8 mouse cellular contexts compared by ENCODE assay signal in genomic region chr17:35776811-35777609, GRCm38 (mm10). TPM values are rescaled to one million over a fixed set of nuclear protein-coding genes. Genes with fewer than 3 reads are reported as not detected.
DNase-seq lines count a peak whose midpoint lies in the region; ATAC-seq lines count a peak whose summit lies in the region.

No protein-coding gene starts in this region.

- H3K36me3 ChIP-seq in hindbrain, embryonic 13.5 days = no peaks in the 10 kb centered on the region

- no peak overlapping the region for H3K4me2 ChIP-seq in hindbrain, embryonic 13.5 days

- no peak overlapping the region for H3K4me3 ChIP-seq in hindbrain, embryonic 13.5 days

- ATAC-seq in hindbrain, embryonic 13.5 days (ENCODE audit: low FRiP score) = no peak

- H3K27me3 ChIP-seq in hindbrain, embryonic 13.5 days = no peaks in the 10 kb centered on the region

- 0 out of 2 replicates have a peak overlapping the region, but pooled peaks have one; percentile 8 for H3K27ac ChIP-seq in hindbrain, embryonic 13.5 days

- no peaks in the 10 kb centered on the region for H3K4me1 ChIP-seq in hindbrain, embryonic 13.5 days (replicated peaks)

- H3K9me3 ChIP-seq in hindbrain, embryonic 13.5 days = no peaks in the 10 kb centered on the region

- 58% methylated on average over 13 of the region's 13 CpGs for WGBS in hindbrain, embryonic 13.5 days

- no peak overlapping the region for H3K9ac ChIP-seq in hindbrain, embryonic 13.5 days

- DNase-seq in adipocyte (ENCODE audit: low spot score) = peak; percentile 96
- peak; percentile 93 for DNase-seq in cerebellum, adult 9-11 months
- DNase-seq in frontal cortex, postnatal 36 days (ENCODE audit: low spot score in 2 of 2) = peak; percentile 75 to 77
- peak; percentile 77 to 78 for DNase-seq in layer of hippocampus, postnatal 10 days (ENCODE audit: low spot score in 2 of 2)
- DNase-seq in lung, postnatal 14 days = peak; percentile 84
- DNase-seq in skeletal muscle tissue, adult 2 months (ENCODE audit: low read depth, low spot score) = peak; percentile 86
- no peak for DNase-seq in thymus, postnatal 25 days

RNA-seq across cellular contexts. Expression of gene Ier3, which starts 44.5 kb away (rescaled TPM):
- polyA plus RNA-seq in hindbrain, embryonic 13.5 days (2015; fragmentation: Nextera tagmentation; extraction: Ambion mirVana) = 8.2 and 9.2 TPM in 2 replicates
- 1 to 10 TPM; 4.3 to 4.6 TPM for total RNA-seq in layer of hippocampus, postnatal 10 days (2021)

RNA-seq across cellular contexts. Expression of gene Flot1, which starts 46.0 kb away (rescaled TPM):
- 75.2 and 78.8 TPM in 2 replicates for polyA plus RNA-seq in hindbrain, embryonic 13.5 days (2015; fragmentation: Nextera tagmentation; extraction: Ambion mirVana)
- total RNA-seq in layer of hippocampus, postnatal 10 days (2021) = 100 to 1,000 TPM; 163 to 172 TPM
